ENCODE assay signal across 30 mouse cellular contexts in genomic region chr17:15690304-15690703, GRCm38 (mm10). TPM values are rescaled to one million over a fixed set of nuclear protein-coding genes. Genes with fewer than 3 reads are reported as not detected.
DNase-seq lines count a peak whose midpoint lies in the region; ATAC-seq and TF ChIP-seq lines count a peak whose summit lies in the region.
"Had no signal": no experiment of that assay in that cellular context is flagged by ENCODE, and none has a peak within 500 bp of the region (broad histone marks: within the 10 kb centered on the region; RNA-seq: fewer than 3 reads in every experiment).

No protein-coding gene starts in this region.

- no peak overlapping the region for H3K4me3 ChIP-seq in liver, embryonic 11.5 days (ENCODE audit: low read depth, low read length)
- H3K4me3 ChIP-seq in intestine, embryonic 15.5 days (replicated peaks), result no peak overlapping the region
- H3K4me3 ChIP-seq in liver, embryonic 14.5 days (ENCODE audit: insufficient read depth in 1 of 2, low read depth in 2 of 2, low read length in 2 of 2), result no peak overlapping the region
- H3K4me3 ChIP-seq in stomach, postnatal 0 days (ENCODE audit: low read depth, low read length), result no peak overlapping the region
- H3K4me3 ChIP-seq: embryonic facial prominence, embryonic 12.5 days; forebrain, embryonic 10.5 days; forebrain, embryonic 15.5 days; gastrocnemius, adult 2 months; heart, embryonic 12.5 days; limb, embryonic 10.5 days; limb, embryonic 15.5 days had no signal

- no peak overlapping the region for H3K9ac ChIP-seq in liver, embryonic 11.5 days (ENCODE audit: low read depth, low read length)
- no peak overlapping the region for H3K9ac ChIP-seq in intestine, embryonic 15.5 days
- no peak overlapping the region for H3K9ac ChIP-seq in liver, embryonic 14.5 days (replicated peaks)
- H3K9ac ChIP-seq in stomach, postnatal 0 days (ENCODE audit: low read length), result no peak overlapping the region
- H3K9ac ChIP-seq: embryonic facial prominence, embryonic 12.5 days; forebrain, embryonic 15.5 days; heart, embryonic 12.5 days; hindbrain, embryonic 14.5 days; limb, embryonic 15.5 days had no signal

- intact Hi-C loops in left cerebral cortex, postnatal 4 days (cut with DNase I), result no loop called here

- H3K9me3 ChIP-seq in liver, embryonic 11.5 days (ENCODE audit: control insufficient read depth, low read length), result no peaks in the 10 kb centered on the region
- H3K9me3 ChIP-seq in intestine, embryonic 15.5 days, result no peaks in the 10 kb centered on the region
- no peaks in the 10 kb centered on the region for H3K9me3 ChIP-seq in liver, embryonic 14.5 days (ENCODE audit: control insufficient read depth, low read length)
- no peaks in the 10 kb centered on the region for H3K9me3 ChIP-seq in stomach, postnatal 0 days (ENCODE audit: control insufficient read depth, low read length)
- H3K9me3 ChIP-seq: embryonic facial prominence, embryonic 12.5 days; forebrain, embryonic 10.5 days; forebrain, embryonic 15.5 days; heart, embryonic 12.5 days; limb, embryonic 10.5 days; limb, embryonic 15.5 days had no signal

- H3K4me1 ChIP-seq in liver, embryonic 11.5 days (replicated peaks; ENCODE audit: control insufficient read depth, insufficient read depth, low read length), result no peaks in the 10 kb centered on the region; the same call in 1 of the 2 replicates
- H3K4me1 ChIP-seq in intestine, embryonic 15.5 days (replicated peaks), result no peaks in the 10 kb centered on the region
- peaks cover 0 to 5% of the 10 kb centered on the region in 2 experiments; a peak in 1 of 4 replicates for H3K4me1 ChIP-seq in liver, embryonic 14.5 days (replicated peaks; ENCODE audit: control insufficient read depth in 2 of 2, insufficient read depth in 2 of 2, low read length in 1 of 2)
- H3K4me1 ChIP-seq in stomach, postnatal 0 days (replicated peaks; ENCODE audit: control insufficient read depth, insufficient read depth), result no peaks in the 10 kb centered on the region
- H3K4me1 ChIP-seq: embryonic facial prominence, embryonic 12.5 days; forebrain, embryonic 10.5 days; forebrain, embryonic 15.5 days; heart, embryonic 12.5 days; limb, embryonic 10.5 days; limb, embryonic 15.5 days had no signal

- DNase-seq in liver, embryonic 11.5 days (ENCODE audit: low spot score), result no peak
- no peak for DNase-seq in liver
- DNase-seq in liver, embryonic 14.5 days (ENCODE audit: low read depth in 3 of 3, low spot score in 3 of 3), result no peak
- DNase-seq in stomach, postnatal 0 days (ENCODE audit: low spot score), result no peak
- no peak for DNase-seq in T-cell, adult 2 months (ENCODE audit: low spot score)
- DNase-seq in left cerebral cortex, postnatal 4 days, result no peak
- DNase-seq: adrenal gland, postnatal 10 days; cerebellum, adult 8-10 months; embryo, embryonic 11 days; gastrocnemius, adult 2 months; gastrocnemius, postnatal 36 days; heart, adult 18-20 months; kidney, adult 8-10 months; kidney, postnatal 14 days; lung, postnatal 36 days; midbrain, embryonic 14.5 days; retina, postnatal 1 day; right cerebral cortex, postnatal 25 days; spleen, adult 18-20 months; thymus, postnatal 4 days had no signal

- no peak overlapping the region for H3K27ac ChIP-seq in liver, embryonic 11.5 days (ENCODE audit: low read depth, low read length)
- no peak overlapping the region for H3K27ac ChIP-seq in intestine, embryonic 15.5 days
- H3K27ac ChIP-seq in liver, embryonic 14.5 days, result no peak overlapping the region
- H3K27ac ChIP-seq in stomach, postnatal 0 days (replicated peaks), result no peak overlapping the region
- H3K27ac ChIP-seq: embryonic facial prominence, embryonic 12.5 days; forebrain, embryonic 10.5 days; forebrain, embryonic 15.5 days; gastrocnemius, adult 2 months; hindbrain, embryonic 14.5 days; limb, embryonic 10.5 days; limb, embryonic 15.5 days had no signal

- TF ChIP-seq CTCF in liver, embryonic 14.5 days (IDR thresholded peaks at IDR 0.05; ENCODE audit: low read depth), result no peak
- no peak for TF ChIP-seq CTCF in stomach, postnatal 0 days (IDR thresholded peaks at IDR 0.05; ENCODE audit: low read depth)

- H3K27me3 ChIP-seq in liver, embryonic 11.5 days (replicated peaks; ENCODE audit: control insufficient read depth, insufficient read depth, low read length), result no peaks in the 10 kb centered on the region
- no peaks in the 10 kb centered on the region for H3K27me3 ChIP-seq in intestine, embryonic 15.5 days (replicated peaks)
- H3K27me3 ChIP-seq in liver, embryonic 14.5 days (ENCODE audit: control insufficient read depth, insufficient read depth, low read length), result no peaks in the 10 kb centered on the region
- no peaks in the 10 kb centered on the region for H3K27me3 ChIP-seq in stomach, postnatal 0 days (ENCODE audit: control insufficient read depth, insufficient read depth, low read length)
- H3K27me3 ChIP-seq: embryonic facial prominence, embryonic 12.5 days; forebrain, embryonic 15.5 days; heart, embryonic 12.5 days; limb, embryonic 15.5 days had no signal

- no peak for TF ChIP-seq EP300 in liver, embryonic 14.5 days (IDR thresholded peaks at IDR 0.05; ENCODE audit: low read depth)
- TF ChIP-seq EP300 in stomach, postnatal 0 days (optimal IDR thresholded peaks at IDR 0.05), result no peak

- H3K36me3 ChIP-seq in liver, embryonic 11.5 days (ENCODE audit: control insufficient read depth, insufficient read depth, low read length), result no peaks in the 10 kb centered on the region
- H3K36me3 ChIP-seq in intestine, embryonic 15.5 days, result no peaks in the 10 kb centered on the region
- H3K36me3 ChIP-seq in liver, embryonic 14.5 days (replicated peaks; ENCODE audit: control insufficient read depth, insufficient read depth, low read depth), result no peaks in the 10 kb centered on the region
- no peaks in the 10 kb centered on the region for H3K36me3 ChIP-seq in stomach, postnatal 0 days (ENCODE audit: control insufficient read depth, insufficient read depth, low read length)
- H3K36me3 ChIP-seq: embryonic facial prominence, embryonic 12.5 days; forebrain, embryonic 10.5 days; forebrain, embryonic 15.5 days; heart, embryonic 12.5 days; limb, embryonic 10.5 days; limb, embryonic 15.5 days had no signal

- H3K4me2 ChIP-seq in liver, embryonic 11.5 days, result no peak overlapping the region
- no peak overlapping the region for H3K4me2 ChIP-seq in intestine, embryonic 15.5 days (replicated peaks)
- H3K4me2 ChIP-seq in liver, embryonic 14.5 days (ENCODE audit: low read depth), result no peak overlapping the region
- no peak overlapping the region for H3K4me2 ChIP-seq in stomach, postnatal 0 days (replicated peaks; ENCODE audit: low read depth)
- H3K4me2 ChIP-seq: embryonic facial prominence, embryonic 12.5 days; forebrain, embryonic 15.5 days; heart, embryonic 12.5 days; hindbrain, embryonic 14.5 days; limb, embryonic 15.5 days had no signal

- WGBS in liver, embryonic 11.5 days, result 69% methylated on average over 1 of the region's 1 CpGs
- WGBS in intestine, embryonic 15.5 days, result 63% methylated on average over 1 of the region's 1 CpGs
- WGBS in liver, embryonic 14.5 days (ENCODE audit: insufficient replicate concordance), result 19% methylated on average over 1 of the region's 1 CpGs
- WGBS in stomach, postnatal 0 days, result 32% methylated on average over 1 of the region's 1 CpGs

- ATAC-seq in liver, embryonic 11.5 days (replicated peaks; ENCODE audit: low FRiP score), result 0 out of 2 replicates have a peak, but pooled peaks have one; percentile 20
- ATAC-seq in intestine, embryonic 15.5 days, result peak; percentile 74
- peak; percentile 31; the same call in 1 of the 2 replicates for ATAC-seq in liver, embryonic 14.5 days (ENCODE audit: insufficient read depth)
- ATAC-seq in stomach, postnatal 0 days (ENCODE audit: low FRiP score, low TSS enrichment), result peak; percentile 49; the same call in 1 of the 2 replicates
- ATAC-seq in megakaryocyte progenitor cell, adult 5-6 weeks (replicated peaks; ENCODE audit: poor library complexity), result no peak
- ATAC-seq: CD4-positive, CD25-positive, alpha-beta regulatory T cell, adult 4 months; forebrain, embryonic 15.5 days had no signal

RNA-seq across cellular contexts. Expression of gene Chd1, which starts 14.5 kb away (rescaled TPM):
- 24.4 and 26.7 TPM in 2 replicates for polyA plus RNA-seq in liver, embryonic 11.5 days (2014; fragmentation: Nextera tagmentation; extraction: Ambion mirVana)
- 24.2 and 28.7 TPM in 2 replicates for polyA plus RNA-seq in intestine, embryonic 15.5 days (2015; fragmentation: Nextera tagmentation; extraction: Ambion mirVana)
- polyA plus RNA-seq in liver, embryonic 14.5 days (2012; rRNA removed), result 3.3 and 4.4 TPM in 2 replicates
- polyA plus RNA-seq in liver, embryonic 14.5 days (2014; fragmentation: Nextera tagmentation; extraction: Ambion mirVana), result 13.3 and 15.0 TPM in 2 replicates
- polyA plus RNA-seq in stomach, postnatal 0 days (2015; fragmentation: Nextera tagmentation; extraction: Ambion mirVana), result 13.0 and 13.4 TPM in 2 replicates
- total RNA-seq in left cerebral cortex, postnatal 4 days (2021), result 10 to 100 TPM; 28.5 to 29.1 TPM
- total RNA-seq in megakaryocyte progenitor cell, adult 5-6 weeks (2015), result 40.4 and 47.2 TPM in 2 replicates
- total RNA-seq in megakaryocyte progenitor cell, adult 5-6 weeks (2017), result 59.2 and 68.7 TPM in 2 replicates
